Mouse (Mus musculus) liver, postnatal 0 days (tissue): ENCODE data around the gene Fat3. TPM values are rescaled to one million over a fixed set of nuclear protein-coding genes. Genes with fewer than 3 reads are reported as not detected.

Experiments used
- ATAC-seq: fragments of 200-750 bp; cut with Nextera tagmentation; 2 replicates; pipeline ENCODE4 v1.8.0; 2017; ENCODE audit warnings: mild to moderate bottlenecking, moderate library complexity
- DNase-seq: peaks from one replicate; pipeline ENCODE4 v3.0.0-alpha.2; 2016
- H3K27ac ChIP-seq: fragments of 300-500 bp; sonication (generic); 2 replicates; pipeline ENCODE4 v1.5.1; 2014; ENCODE audit warnings: antibody characterized with exemption, moderate library complexity, mild to moderate bottlenecking, low read depth
- H3K27me3 ChIP-seq: fragments of 300-500 bp; sonication (generic); 2 replicates; pipeline ENCODE4 v1.6.1; 2014; ENCODE audit warnings: low read length, control low read depth, mixed read lengths; ENCODE audit not compliant: insufficient read depth
- H3K36me3 ChIP-seq: fragments of 300-500 bp; sonication (generic); replicated peaks from 2 replicates; pipeline ENCODE4 v1.6.1; 2014; ENCODE audit warnings: mild to moderate bottlenecking, control low read depth, low read length, moderate library complexity, mixed read lengths; ENCODE audit not compliant: insufficient read depth
- H3K4me1 ChIP-seq: fragments of 300-500 bp; sonication (generic); 2 replicates; pipeline ENCODE4 v1.6.1; 2014; ENCODE audit warnings: antibody characterized with exemption, mild to moderate bottlenecking, control low read depth; ENCODE audit not compliant: insufficient read depth
- H3K4me2 ChIP-seq: fragments of 300-500 bp; sonication (generic); 2 replicates; pipeline ENCODE4 v1.6.1; 2014; ENCODE audit warnings: low read depth, mild to moderate bottlenecking, low read length, moderate library complexity, mixed read lengths
- H3K4me3 ChIP-seq: fragments of 300-500 bp; sonication (generic); 2 replicates; pipeline ENCODE4 v1.5.1; 2014; ENCODE audit warnings: low read depth, low read length
- H3K9ac ChIP-seq: fragments of 300-500 bp; sonication (generic); replicated peaks from 2 replicates; pipeline ENCODE4 v1.6.1; 2014; ENCODE audit warnings: mild to moderate bottlenecking, moderate library complexity
- H3K9me3 ChIP-seq: fragments of 300-500 bp; sonication (generic); 2 replicates; pipeline ENCODE4 v1.6.1; 2016; ENCODE audit warnings: mild to moderate bottlenecking, control low read depth, low read length, mixed read lengths
- CTCF ChIP-seq: sonication (generic); IDR thresholded peaks from 2 replicates; pipeline ENCODE4 v1.5.1; 2016; ENCODE audit warnings: antibody characterized with exemption, low read depth
- EP300 ChIP-seq: IDR thresholded peaks from 2 replicates; pipeline ENCODE4 v1.6.1; 2016; ENCODE audit warnings: antibody characterized with exemption, low read depth, mild to moderate bottlenecking
- WGBS: fragments of 180-500 bp; shearing (Covaris S2); extraction: QIAGEN DNeasy Blood & Tissue Kit; methylation state at CpG from one replicate; pipeline ENCODE4 v1.1.7; 2014; ENCODE audit not compliant: insufficient replicate concordance; 5-methylcytosine and 5-hydroxymethylcytosine counted together
- polyA plus RNA-seq: library from polyadenylated mRNA; unstranded; fragments of >200 nt; fragmentation: Nextera tagmentation; extraction: Ambion mirVana; gene quantifications from 2 replicates; pipeline ENCODE4 v1.2.1, GENCODE M21; 2015

Gene Fat3
- polyA plus RNA-seq, 1 experiment from 2014 or later: 0.02 TPM

GRCm38 (mm10) chr9:16292492-16292891 is 208.6 kb downstream of the Fat3 start:
- no peak for ATAC-seq
- DNase-seq: no peak
- WGBS: 64% methylated on average over 2 of the region's 2 CpGs

DNA sequence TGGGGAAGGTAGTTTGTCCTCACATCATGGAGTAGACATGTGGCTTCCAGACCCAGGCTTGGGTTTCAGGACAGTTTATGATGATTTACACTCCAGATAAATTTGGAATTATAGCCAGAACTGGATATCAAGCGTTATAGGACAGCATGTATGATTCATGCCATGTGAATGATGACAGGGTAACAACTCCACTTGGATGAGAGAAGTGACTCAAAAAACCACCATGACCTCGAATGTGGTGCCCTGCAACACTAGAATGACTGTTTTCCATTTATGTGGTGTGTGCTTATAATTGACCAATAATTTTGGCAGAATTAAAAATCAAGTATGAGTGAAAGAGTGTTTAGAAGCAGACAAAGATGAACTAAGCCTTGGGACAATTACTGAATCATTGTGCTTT is 210.2 kb downstream of the Fat3 start:
- no peaks in the 10 kb centered on the region for H3K27me3 ChIP-seq
- H3K9ac ChIP-seq: no peak overlapping the region
- H3K27ac ChIP-seq: no peak overlapping the region
- no peak for DNase-seq
- no peak for ATAC-seq
- no peak overlapping the region for H3K4me2 ChIP-seq
- WGBS: 63% methylated on average over 2 of the region's 2 CpGs
- no peak overlapping the region for H3K4me3 ChIP-seq
- TF ChIP-seq EP300 (no peak), CTCF (no peak)
- no peaks in the 10 kb centered on the region for H3K36me3 ChIP-seq
- H3K4me1 ChIP-seq: no peaks in the 10 kb centered on the region
- no peaks in the 10 kb centered on the region for H3K9me3 ChIP-seq

More at GRCm38 (mm10) chr9:16292492-16292891, 208.6 kb downstream of the Fat3 start:
- Histone ChIP-seq H3K27ac (no peak overlapping the region), H3K36me3 (no peaks in the 10 kb centered on the region), H3K9ac (no peak overlapping the region), H3K27me3 (no peaks in the 10 kb centered on the region), H3K9me3 (no peaks in the 10 kb centered on the region), H3K4me2 (no peak overlapping the region), H3K4me3 (no peak overlapping the region), H3K4me1 (no peaks in the 10 kb centered on the region)
- TF ChIP-seq CTCF (no peak), EP300 (no peak)

GRCm38 (mm10) chr9:16283033-16283432 is 218.1 kb downstream of the Fat3 start:
- no peak overlapping the region for H3K4me2 ChIP-seq
- TF ChIP-seq CTCF: no peak
- no peak for TF ChIP-seq EP300
- WGBS: 63% methylated on average over 1 of the region's 1 CpGs
- H3K27ac ChIP-seq: no peak overlapping the region
- H3K4me1 ChIP-seq: no peaks in the 10 kb centered on the region
- no peak overlapping the region for H3K4me3 ChIP-seq
- no peaks in the 10 kb centered on the region for H3K27me3 ChIP-seq
- no peaks in the 10 kb centered on the region for H3K9me3 ChIP-seq
- no peak overlapping the region for H3K9ac ChIP-seq
- no peaks in the 10 kb centered on the region for H3K36me3 ChIP-seq
- no peak for ATAC-seq
- DNase-seq: no peak

DNA sequence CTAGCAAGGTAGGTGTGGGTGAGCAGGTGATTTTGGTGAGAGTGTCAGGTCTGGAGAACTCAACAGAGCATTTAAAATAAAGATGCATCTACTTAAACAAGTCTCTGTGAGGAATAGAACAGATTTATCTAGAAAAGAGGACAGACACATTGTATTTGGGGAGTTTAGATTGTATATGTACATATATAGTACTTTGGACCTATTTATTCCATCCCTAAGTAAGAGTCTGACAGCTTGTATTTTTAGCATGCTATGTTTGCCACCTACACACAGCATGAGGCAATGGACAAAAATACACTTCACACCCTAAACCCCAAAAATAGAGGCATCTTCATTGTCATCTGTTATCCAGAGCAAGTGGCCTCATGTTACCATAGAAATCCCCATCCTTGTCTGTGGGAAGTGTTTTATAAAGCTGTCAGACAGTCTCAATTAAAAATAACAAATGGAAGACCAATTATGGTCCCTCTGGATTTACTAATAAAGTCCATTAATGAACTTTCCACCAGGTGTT is 218.7 kb downstream of the Fat3 start:
- Histone ChIP-seq H3K27me3 (no peaks in the 10 kb centered on the region), H3K4me3 (no peak overlapping the region), H3K27ac (no peak overlapping the region), H3K36me3 (no peaks in the 10 kb centered on the region), H3K9me3 (no peaks in the 10 kb centered on the region), H3K4me1 (no peaks in the 10 kb centered on the region), H3K4me2 (no peak overlapping the region), H3K9ac (no peak overlapping the region)
- TF ChIP-seq CTCF (no peak), EP300 (no peak)
- ATAC-seq: no peak
- DNase-seq: no peak

DNA sequence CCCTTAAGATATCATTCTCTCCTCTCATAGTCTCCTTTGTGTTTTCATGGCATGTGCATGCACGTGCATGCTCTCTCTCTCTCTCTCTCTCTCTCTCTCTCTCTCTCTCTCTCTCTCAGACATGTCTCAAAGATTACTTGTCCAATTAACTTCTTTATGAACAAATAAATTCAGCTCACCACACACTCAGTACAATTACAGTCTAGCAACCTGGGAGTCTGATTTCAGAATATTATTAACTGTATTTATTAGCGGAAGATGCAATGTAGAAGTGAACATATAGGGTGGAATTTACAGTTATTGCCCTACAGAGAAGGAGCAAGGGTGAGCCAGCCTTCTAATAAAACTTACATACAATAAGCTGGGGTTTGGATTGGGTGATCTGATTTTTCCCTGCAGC is 225.5 kb downstream of the Fat3 start:
- H3K9me3 ChIP-seq: no peaks in the 10 kb centered on the region
- H3K4me2 ChIP-seq: no peak overlapping the region
- no peaks in the 10 kb centered on the region for H3K4me1 ChIP-seq
- H3K27ac ChIP-seq: no peak overlapping the region
- no peak overlapping the region for H3K9ac ChIP-seq
- no peak for TF ChIP-seq CTCF
- TF ChIP-seq EP300: no peak
- H3K27me3 ChIP-seq: no peaks in the 10 kb centered on the region
- WGBS: 69% methylated on average over 2 of the region's 2 CpGs
- H3K4me3 ChIP-seq: no peak overlapping the region
- no peaks in the 10 kb centered on the region for H3K36me3 ChIP-seq
- DNase-seq: no peak
- ATAC-seq: no peak

DNA sequence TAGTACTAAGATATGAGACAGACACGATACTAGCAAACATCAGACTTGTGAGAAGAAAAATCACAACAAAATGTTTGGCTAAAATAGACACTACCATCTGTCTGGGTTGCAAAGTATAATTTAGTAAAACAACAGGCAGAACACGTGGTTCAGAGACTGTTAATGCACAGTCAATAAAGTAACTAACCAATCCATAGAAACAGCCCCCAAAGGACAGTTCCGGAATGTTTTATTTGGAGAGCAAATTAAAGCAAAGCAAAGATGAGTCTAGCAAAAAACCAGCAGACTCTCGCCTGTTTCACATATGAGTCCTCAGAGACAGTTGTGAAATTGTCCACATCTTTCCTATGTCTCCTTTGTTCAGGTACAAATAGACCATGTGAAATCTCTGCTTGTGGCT is 227.0 kb downstream of the Fat3 start:
- 67% methylated on average over 4 of the region's 4 CpGs for WGBS
- DNase-seq: no peak
- TF ChIP-seq EP300 (no peak), CTCF (no peak)

DNA sequence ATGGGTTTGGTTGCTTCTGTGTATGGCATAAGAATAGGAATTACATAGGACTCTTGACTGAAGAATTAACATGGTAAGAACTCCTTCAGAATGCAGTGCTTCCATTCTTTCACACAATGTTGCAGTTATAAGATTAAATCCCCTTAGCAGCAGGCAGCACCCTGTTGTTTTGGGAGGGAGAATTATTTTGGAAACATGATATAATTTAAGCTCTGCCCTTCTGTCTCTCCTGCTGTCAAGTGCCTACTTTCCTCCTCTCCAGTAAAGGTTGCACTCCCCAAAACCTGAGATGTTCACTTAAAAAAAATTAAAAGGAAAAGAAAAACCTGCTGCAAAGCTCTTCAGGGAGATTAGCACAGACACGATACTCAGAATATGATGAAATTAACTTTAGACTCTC is 228.3 kb downstream of the Fat3 start:
- WGBS: 84% methylated on average over 1 of the region's 1 CpGs
- Histone ChIP-seq H3K27ac (no peak overlapping the region), H3K4me3 (no peak overlapping the region), H3K4me2 (no peak overlapping the region), H3K27me3 (no peaks in the 10 kb centered on the region), H3K4me1 (no peaks in the 10 kb centered on the region), H3K9ac (no peak overlapping the region), H3K36me3 (no peaks in the 10 kb centered on the region), H3K9me3 (no peaks in the 10 kb centered on the region)
- TF ChIP-seq EP300 (no peak), CTCF (no peak)
- ATAC-seq (no peak), DNase-seq (no peak)

More for the DNA sequence above, 227.0 kb downstream of the Fat3 start:
- Histone ChIP-seq H3K9ac (no peak overlapping the region), H3K27me3 (no peaks in the 10 kb centered on the region), H3K36me3 (no peaks in the 10 kb centered on the region), H3K9me3 (no peaks in the 10 kb centered on the region), H3K4me2 (no peak overlapping the region), H3K4me3 (no peak overlapping the region), H3K4me1 (no peaks in the 10 kb centered on the region), H3K27ac (no peak overlapping the region)
- ATAC-seq: no peak
